Mouse (Mus musculus) Patski (cell line): ENCODE data around the gene Arhgdib. TPM values are rescaled to one million over a fixed set of nuclear protein-coding genes. Genes with fewer than 3 reads are reported as not detected.

ENCODE experiments used
- ATAC-seq: fragments of 100-300 bp; one replicate; pipeline ENCODE4 v1.8.0; 2021
- CTCF ChIA-PET: fragments of 350-600 bp; sonication (Branson Sonifier 250); formaldehyde crosslinking; loops from one replicate; lab custom pipeline; 2022; ENCODE audit warnings: inconsistent platforms; lab: Charles Lee
- POLR2A ChIA-PET: fragments of 350-600 bp; sonication (Branson Sonifier 250); formaldehyde crosslinking; loops from one replicate; lab custom pipeline; 2022; ENCODE audit warnings: antibody characterized with exemption, inconsistent platforms; lab: Charles Lee
- DNase-seq: peaks from one replicate; pipeline ENCODE4 v3.0.0-alpha.2; 2011; ENCODE audit warnings: low read depth, low spot score
- H3K27me3 ChIP-seq: fragments of 371-371 bp; one replicate; pipeline ENCODE4 v1.5.1; 2021
- CTCF ChIP-seq: fragments of 100-300 bp; IDR thresholded peaks from one replicate; pipeline ENCODE4 v1.5.1; 2021
- in situ Hi-C: fragments of 300-500 bp; cut with MboI; formaldehyde crosslinking; loops from 3 replicates; pipeline ENCODE4 v1.11.1; 2018; ENCODE audit warnings: low pct_unique_long_range_greater_than_20kb, mixed read lengths
- polyA plus RNA-seq: library from polyadenylated mRNA; unstranded; gene quantifications from one replicate; pipeline ENCODE4 v1.2.3, GENCODE M21; 2021

Arhgdib gene
- polyA plus RNA-seq, 1 experiment from 2014 or later: 11.6 TPM

GRCm38 (mm10) chr6:136923532-136923931 lies 18.2 kb downstream of the Arhgdib start, which contains the start of gene Pde6h:
TSS of gene Pde6h (plus strand) at chr6:136923832.
- H3K27me3 ChIP-seq: no peaks in the 10 kb centered on the region
- in situ Hi-C loops: loop anchor here (5.0 kb wide), 1 partner anchor 44 kb away; no protein-coding TSS in a partner anchor
- DNase-seq: no peak
- ChIA-PET POLR2A (no interaction called here), CTCF (interaction anchor here (1.2 to 3.6 kb wide), 2 partner anchors 9 to 63 kb away, joined by 3 to 15 read pairs; no protein-coding TSS in a partner anchor)
- ATAC-seq: no peak
- TF ChIP-seq CTCF: no peak

DNA sequence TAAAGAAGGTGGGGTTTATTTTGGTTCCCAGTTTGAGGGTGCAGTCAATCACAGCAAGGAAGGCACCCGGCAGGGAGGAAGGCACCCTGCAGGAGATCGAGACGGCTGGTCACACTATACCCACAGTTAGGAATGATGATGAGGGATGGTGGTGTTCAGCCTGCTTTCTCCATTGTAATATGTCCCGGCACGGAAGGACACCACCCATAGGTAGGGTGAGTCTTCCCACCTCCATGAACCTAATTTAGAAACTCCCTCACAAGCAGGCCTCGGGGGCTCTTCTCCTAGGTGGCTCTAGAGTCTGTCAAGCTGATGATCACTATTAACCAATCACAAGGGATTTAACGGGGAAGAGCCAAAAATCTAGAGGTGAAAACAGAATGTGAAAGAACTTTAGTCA lies 18.8 kb downstream of the Arhgdib start:
- ATAC-seq: no peak
- POLR2A ChIA-PET: no interaction called here
- no peak for TF ChIP-seq CTCF
- no peak for DNase-seq
- CTCF ChIA-PET: interaction anchor here (3.6 kb wide), 1 partner anchor 62 kb away, joined by 15 read pairs; no protein-coding TSS in a partner anchor
- in situ Hi-C loops: loop anchor here (5.0 kb wide), 1 partner anchor 44 kb away; no protein-coding TSS in a partner anchor
- no peaks in the 10 kb centered on the region for H3K27me3 ChIP-seq

GRCm38 (mm10) chr6:136922080-136922479 lies 19.6 kb downstream of the Arhgdib start, which contains the start of gene Erp27:
TSS of gene Erp27 (minus strand) at chr6:136922180.
- no peak for TF ChIP-seq CTCF
- no peak for DNase-seq
- in situ Hi-C loops: loop anchor here (5.0 kb wide), 1 partner anchor 45 kb away; no protein-coding TSS in a partner anchor
- ChIA-PET CTCF (interaction anchor here (1.2 to 3.6 kb wide), 4 partner anchors 9 to 61 kb away, joined by 3 to 15 read pairs (median 6); no protein-coding TSS in a partner anchor), POLR2A (no interaction called here)
- H3K27me3 ChIP-seq: no peaks in the 10 kb centered on the region
- no peak for ATAC-seq

DNA sequence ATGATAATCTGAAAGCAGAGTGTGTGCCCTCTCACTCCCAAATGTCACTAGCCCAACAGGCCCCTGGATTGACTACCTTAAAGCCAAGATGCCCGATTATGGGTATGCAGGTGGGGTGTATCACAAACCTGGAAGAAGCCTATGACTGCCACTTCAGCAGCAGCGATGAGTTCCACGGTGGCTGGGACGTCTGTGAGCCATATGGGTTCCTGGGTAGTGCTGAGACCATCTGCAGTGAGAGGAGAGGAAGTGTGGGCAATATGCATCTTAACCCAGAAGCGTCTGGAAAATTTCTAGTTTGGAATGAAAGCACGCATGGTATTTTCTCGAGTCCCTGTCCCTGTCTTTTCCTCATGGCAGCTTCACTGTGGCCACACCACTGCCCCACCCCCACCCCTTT lies 20.1 kb downstream of the Arhgdib start:
- in situ Hi-C loops: loop anchor here (5.0 kb wide), 1 partner anchor 46 kb away; no protein-coding TSS in a partner anchor

GRCm38 (mm10) chr6:136920320-136921257 lies 21.1 kb downstream of the Arhgdib start:
- ATAC-seq (peak; percentile 47), DNase-seq (no peak)
- CTCF ChIA-PET: interaction anchor here (0.7 to 2.4 kb wide), 15 partner anchors 10 to 64 kb away, joined by 3 to 12 read pairs (median 4); no protein-coding TSS in a partner anchor
- peak; percentile 67 for TF ChIP-seq CTCF
- H3K27me3 ChIP-seq: no peaks in the 10 kb centered on the region
- POLR2A ChIA-PET: interaction anchor here (0.9 to 1.0 kb wide), 2 partner anchors 19 to 116 kb away, joined by 3 read pairs; partner anchors contain the start of gene Hist4h4
- in situ Hi-C loops: loop anchor here (5.0 kb wide), 1 partner anchor 47 kb away; no protein-coding TSS in a partner anchor

More for the DNA sequence above, 20.1 kb downstream of the Arhgdib start:
- ChIA-PET CTCF (interaction anchor here (0.9 to 3.6 kb wide), 6 partner anchors 9 to 61 kb away, joined by 3 to 15 read pairs (median 4); no protein-coding TSS in a partner anchor), POLR2A (no interaction called here)
- ATAC-seq (no peak), DNase-seq (no peak)
- TF ChIP-seq CTCF: no peak
- H3K27me3 ChIP-seq: no peaks in the 10 kb centered on the region

DNA sequence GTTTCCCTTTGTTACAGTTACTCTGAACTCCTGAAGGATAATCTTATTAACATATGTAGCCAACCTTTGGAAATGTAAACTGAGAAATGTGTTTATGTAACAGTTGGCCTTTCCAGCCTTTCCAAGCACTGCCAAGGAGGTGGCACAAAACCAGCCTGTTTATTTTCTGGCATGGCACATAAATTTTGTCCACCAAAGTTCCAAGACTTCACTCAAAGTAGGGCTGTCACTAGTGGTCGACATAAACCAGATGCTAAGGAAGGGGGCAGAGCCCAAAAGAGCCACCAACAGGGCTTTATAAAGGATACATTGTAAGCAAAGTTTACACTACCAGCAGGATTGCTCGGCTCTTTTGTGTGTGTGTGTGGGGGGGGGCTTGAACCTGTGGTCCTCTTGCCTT lies 23.8 kb downstream of the Arhgdib start:
- DNase-seq: no peak
- in situ Hi-C loops: loop anchor here (5.0 kb wide), 1 partner anchor 41 kb away; the partner anchor contains the start of gene Mgp
- POLR2A ChIA-PET: no interaction called here
- H3K27me3 ChIP-seq: no peaks in the 10 kb centered on the region
- no peak for ATAC-seq
- CTCF ChIA-PET: no interaction called here
- TF ChIP-seq CTCF: no peak

DNA sequence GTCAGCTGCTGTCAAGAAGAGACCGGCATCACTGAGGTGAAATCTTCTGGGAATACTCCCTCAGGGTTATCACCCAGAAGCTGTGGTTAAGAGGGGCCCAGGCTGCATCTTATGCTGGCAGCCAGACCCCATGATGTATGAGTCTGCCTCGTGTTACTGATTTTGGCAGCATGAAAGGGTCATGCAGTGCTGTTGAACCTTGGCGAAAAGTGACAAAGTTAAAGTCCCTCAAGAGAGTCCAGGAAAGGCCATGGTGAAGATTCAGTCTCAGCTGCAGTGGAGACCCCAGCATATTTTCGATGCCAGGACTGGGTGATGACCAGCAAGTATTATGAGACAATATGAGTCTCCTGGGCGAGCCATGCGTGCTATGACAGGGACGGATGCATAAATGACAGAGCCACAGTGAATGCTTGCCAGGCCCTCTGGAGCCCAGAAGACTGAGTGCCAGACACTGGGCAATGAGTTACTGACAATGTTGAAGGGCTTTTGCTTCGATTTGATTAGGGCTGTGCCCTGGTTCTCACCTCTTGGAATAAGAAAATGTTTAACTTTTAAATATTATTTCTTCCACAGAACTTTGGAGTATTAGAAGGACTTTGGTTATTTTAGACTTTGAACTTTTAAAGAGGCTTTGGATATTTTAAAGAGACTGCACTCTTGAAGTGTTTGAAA lies 25.8 kb downstream of the Arhgdib start:
- ChIA-PET POLR2A (no interaction called here), CTCF (no interaction called here)
- no peak for DNase-seq
- in situ Hi-C loops: loop anchor here (5.0 kb wide), 1 partner anchor 39 kb away; the partner anchor contains the start of gene Mgp
- H3K27me3 ChIP-seq: no peaks in the 10 kb centered on the region
- ATAC-seq: no peak
- TF ChIP-seq CTCF: no peak

GRCm38 (mm10) chr6:136914234-136914633 lies 27.5 kb downstream of the Arhgdib start:
- CTCF ChIA-PET: interaction anchor here (1.0 to 1.5 kb wide), 3 partner anchors 9 to 11 kb away, joined by 3 to 4 read pairs (median 4); partner anchors contain the start of gene Pde6h
- TF ChIP-seq CTCF: no peak
- DNase-seq: no peak
- no peaks in the 10 kb centered on the region for H3K27me3 ChIP-seq
- ATAC-seq: no peak
- in situ Hi-C loops: no loop called here
- POLR2A ChIA-PET: no interaction called here

DNA sequence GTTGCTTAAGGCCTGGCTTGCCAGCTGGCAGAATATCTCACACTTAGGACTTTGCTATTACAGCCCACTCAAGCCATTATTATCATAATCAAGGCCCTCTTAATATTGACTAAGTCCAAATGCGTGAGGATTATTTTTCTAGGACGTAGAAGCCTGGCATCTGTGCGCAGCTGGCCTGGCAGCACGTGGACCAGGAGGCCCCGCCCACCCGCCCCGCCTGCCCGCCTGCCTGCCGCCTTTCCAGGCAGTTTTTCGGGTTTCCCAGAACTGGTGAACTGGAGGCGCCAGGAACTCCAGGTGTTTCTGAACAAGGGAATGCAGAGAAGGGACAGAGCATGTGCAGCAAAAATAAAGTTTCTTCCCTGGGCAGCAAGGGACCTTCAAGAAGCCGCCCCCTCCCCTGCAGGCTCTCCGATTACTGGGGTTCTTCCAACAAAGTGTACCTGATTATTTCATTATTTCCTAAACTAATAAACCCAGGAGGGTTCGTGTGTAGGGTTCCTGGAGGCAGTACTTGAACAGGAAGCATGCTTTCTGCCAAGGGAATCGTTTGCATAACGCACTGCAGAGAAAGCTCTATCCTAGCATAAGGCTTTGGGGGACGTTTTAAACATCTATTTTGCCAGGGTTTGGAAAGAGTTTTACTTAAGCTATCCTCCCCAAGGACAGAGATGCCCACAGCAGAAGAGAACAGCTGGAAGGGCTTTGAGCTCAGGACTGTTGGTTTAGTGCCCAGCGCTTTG lies 28.1 kb downstream of the Arhgdib start:
- in situ Hi-C loops: no loop called here
- no peak for TF ChIP-seq CTCF
- POLR2A ChIA-PET: no interaction called here
- no peak for ATAC-seq
- no peak for DNase-seq
- H3K27me3 ChIP-seq: no peaks in the 10 kb centered on the region
- CTCF ChIA-PET: interaction anchor here (1.0 to 1.5 kb wide), 3 partner anchors 9 to 11 kb away, joined by 3 to 4 read pairs (median 4); partner anchors contain the start of gene Pde6h
